Mouse (Mus musculus) urinary bladder, adult 18-20 months (tissue): ENCODE data around the gene Ap2a2.

Experiments used
- DNase-seq, 2 experiments: peaks; one replicate each; pipeline ENCODE4 v3.0.0; 2022; ENCODE audit warnings: low spot score in 2 of 2, mixed read lengths in 2 of 2

The Ap2a2 gene

GRCm38 (mm10) chr7:141561682-141562391 lies at the start of gene Ap2a2:
Ap2a2 (plus strand) TSS chr7:141562173.
- peak; percentile 79 to 85 for DNase-seq

- no peak for DNase-seq
These were observed 44.3 kb upstream of the Ap2a2 start for GRCm38 (mm10) chr7:141517638-141518037.

DNA sequence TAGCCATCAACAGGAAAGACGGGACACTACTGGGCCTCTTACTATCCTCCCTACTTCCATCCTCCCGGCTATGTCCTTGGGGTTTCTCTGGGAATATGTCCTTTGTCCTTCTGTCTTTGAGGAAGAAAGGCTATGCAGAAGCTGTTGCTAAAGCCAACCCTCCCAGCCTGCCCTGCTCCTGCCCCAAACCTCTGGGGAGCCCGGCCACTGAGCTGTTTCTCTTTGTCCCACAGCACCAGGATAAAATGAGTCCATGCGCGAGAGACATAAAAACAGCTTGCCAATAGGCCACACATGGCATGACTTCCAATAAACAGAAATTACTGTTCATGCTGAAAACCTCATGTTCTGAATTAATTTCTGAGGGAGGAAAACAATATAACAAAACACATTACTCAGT lies 43.7 kb upstream of the Ap2a2 start:
- no peak for DNase-seq

DNA sequence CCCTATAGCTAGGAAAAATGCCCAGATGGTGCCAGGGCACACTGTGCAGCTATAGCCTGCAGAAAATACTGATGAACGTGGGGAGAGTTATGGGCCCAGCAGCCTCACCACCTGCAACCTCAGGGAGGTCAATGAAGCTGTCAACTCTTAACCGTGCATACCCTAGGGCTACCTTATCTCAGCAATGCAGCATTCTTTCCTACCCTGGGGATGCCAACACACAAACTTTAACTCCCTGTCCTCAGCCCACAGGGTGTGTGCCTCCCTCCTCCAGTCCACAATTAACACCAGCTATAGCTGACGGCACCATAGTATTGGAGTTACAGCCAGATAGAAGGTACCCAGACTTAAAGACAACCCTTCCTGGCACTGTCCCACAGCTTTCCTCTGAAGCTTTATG lies 43.0 kb upstream of the Ap2a2 start:
- DNase-seq: no peak

DNA sequence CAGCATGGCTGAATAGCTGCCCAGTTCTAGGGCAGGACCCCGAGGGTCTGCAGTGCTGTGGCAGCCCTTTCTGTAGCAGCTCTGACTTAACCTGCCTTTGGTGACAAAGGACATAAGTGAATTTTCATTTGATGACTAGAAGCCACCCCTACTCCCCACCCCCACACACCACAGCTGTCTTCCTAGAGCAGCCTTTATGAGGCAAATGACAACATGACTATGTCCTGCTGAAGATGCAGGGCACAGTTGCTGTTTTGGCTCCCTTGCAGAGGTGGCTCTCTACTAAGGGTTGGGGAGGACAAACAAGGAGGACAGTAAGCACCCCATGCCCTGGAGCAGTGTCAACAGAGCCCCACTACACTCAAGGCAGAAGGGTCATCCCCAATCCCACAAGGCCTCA lies 42.2 kb upstream of the Ap2a2 start:
- no peak for DNase-seq

GRCm38 (mm10) chr7:141523007-141523406 lies 39.0 kb upstream of the Ap2a2 start:
- DNase-seq: no peak

- DNase-seq: no peak
These were observed 37.7 kb upstream of the Ap2a2 start for GRCm38 (mm10) chr7:141524271-141524670.

DNA sequence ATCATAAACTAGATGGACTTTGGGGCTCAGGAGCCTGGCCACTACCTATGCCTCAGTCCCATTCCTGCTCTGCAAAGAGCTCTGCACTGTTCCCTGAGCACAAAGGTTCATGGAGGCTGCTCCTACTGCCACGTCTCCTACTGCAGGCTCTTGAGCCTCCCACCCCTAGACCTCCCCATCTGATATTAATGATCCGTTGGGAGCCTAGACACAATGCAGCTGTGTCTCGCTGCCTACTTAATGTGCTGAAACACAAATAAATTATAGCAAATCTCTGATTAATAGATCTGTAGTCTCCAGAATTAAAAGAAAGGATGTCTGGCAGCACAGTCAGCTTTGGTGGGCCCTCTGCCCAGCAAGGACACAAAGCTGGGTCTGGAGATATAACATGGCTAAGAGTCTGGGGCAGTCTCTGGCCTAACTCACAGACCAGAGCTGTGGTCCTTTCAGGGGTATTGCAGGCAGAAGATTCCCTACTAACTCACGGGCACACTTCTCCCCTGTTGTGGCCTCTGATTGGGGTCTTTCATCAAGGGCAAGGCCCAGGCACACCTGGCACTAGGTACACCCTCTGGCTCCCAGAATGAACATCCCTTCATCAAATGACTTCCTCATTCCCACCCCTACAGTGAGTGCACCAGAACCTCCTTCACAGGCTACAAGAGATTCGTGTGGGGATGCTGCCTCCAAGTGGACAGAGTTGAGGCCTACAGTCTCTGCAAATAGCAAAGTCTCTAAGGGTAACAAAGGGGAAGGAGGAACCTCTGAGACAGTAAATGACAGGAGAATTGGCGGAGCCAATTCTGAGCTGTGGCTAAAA lies 37.0 kb upstream of the Ap2a2 start:
- DNase-seq: peak; percentile 40 to 62

- DNase-seq: no peak
These were observed 36.4 kb upstream of the Ap2a2 start for GRCm38 (mm10) chr7:141525580-141525925.

GRCm38 (mm10) chr7:141535570-141535969 lies 26.4 kb upstream of the Ap2a2 start:
- DNase-seq: no peak

DNA sequence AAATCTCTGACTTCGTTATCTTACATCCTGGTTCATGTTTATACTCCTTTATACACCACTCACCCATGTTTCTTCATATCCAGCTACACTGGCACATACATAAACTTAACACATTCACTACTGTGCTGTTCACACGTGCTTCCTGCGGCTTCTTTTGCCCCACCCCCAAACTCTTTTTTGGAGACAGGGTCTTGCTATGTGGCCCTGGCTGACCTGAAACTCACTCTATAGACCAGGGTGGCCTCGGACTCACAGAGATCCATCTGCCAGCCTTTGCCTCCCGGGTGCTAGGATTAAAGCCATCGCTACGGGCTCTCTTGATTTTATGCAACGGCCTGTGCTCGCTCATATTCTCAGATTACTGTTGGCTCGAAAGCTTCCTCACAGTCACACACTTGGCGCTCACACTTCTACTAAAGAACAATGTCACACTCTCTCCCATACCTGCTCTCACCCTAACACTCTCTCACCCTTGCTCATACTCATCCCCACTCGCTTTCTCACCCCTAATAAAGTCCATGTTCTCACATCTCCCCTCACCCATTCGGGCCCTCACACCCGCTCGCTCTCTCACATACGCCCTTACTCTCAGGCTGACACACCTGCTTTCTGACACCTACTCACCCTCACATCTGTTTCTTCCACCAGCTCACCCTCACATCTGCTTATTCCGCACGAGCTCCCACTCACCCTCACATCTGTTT lies 23.0 kb upstream of the Ap2a2 start:
- DNase-seq: no peak

DNA sequence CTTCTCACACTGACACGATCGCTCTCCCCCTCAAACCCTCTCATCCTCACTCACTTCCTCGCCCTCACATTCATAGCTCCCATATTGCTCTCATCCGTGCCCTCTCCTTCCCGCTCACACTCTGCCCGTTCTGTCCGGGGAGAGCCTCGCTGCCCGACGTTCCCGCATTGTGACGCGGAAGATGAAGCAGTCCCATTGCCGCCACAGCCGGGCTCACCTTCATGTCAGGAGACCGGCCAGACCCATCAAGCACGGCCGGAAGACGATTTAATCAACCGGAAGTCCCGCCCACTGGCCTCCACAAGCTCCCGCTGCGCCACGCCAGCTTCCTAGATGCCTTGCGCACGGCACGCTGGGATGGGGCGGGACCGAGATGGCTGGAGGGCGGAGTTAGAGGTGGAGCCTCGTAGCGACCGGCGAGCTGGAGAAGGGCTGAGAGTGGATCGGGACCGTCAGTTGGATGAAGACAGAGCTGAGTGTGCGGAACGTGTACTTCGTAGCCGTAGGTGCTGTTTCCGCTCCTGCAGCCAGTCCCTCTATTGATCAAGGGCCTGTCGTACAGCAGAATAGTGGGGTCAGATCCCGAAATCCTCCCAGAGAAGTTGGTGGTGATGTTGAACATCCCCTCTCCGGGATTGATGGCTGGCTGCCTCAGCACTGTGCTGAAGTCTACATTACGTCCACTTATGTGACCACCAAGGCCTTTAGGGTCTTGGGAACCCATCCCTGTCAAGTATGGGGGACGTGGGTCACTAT lies 22.2 kb upstream of the Ap2a2 start, which contains the start of gene Chid1:
Gene Chid1 (minus strand): TSS at position 302 of the 756 bp plus-strand sequence.
- peak; percentile 98 to 99 for DNase-seq

DNA sequence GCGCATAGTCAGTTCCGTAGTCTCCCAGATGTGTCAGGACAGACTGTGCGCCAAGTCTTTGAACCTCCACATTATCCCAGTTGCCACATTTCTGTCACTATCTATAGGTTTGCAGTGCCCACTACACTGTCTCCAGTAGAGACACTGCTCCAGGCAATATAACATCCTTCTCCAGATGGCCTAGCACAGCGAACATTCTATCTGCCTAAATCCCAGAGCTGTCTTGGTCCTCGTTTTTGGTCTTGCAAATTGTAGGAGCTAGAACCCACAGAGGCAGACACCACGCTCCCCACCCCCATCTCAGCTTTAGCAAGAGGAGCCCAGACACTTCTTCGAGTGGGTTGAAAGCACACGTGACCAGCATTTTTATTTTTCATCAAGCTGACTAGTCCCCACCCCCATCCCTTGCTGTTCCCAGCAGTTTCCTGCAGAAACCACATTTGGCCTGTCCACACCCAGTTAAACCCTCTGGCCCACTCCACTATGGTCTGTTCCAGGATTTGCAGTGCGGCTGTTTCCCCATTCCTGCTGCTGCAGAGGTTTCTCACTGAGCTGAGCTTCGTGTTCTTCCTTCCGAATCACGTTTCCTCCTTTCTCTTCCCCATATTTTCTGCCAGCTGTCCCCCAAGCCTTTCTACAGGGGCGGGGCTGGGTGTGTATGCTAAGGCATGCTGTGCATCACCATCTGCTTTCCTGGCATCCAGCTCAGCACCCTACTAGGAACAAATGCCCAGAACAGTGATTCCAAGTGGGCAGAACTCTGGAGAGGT lies 21.5 kb upstream of the Ap2a2 start:
- peak in 1 of 2 experiments; percentile 68 for DNase-seq

DNA sequence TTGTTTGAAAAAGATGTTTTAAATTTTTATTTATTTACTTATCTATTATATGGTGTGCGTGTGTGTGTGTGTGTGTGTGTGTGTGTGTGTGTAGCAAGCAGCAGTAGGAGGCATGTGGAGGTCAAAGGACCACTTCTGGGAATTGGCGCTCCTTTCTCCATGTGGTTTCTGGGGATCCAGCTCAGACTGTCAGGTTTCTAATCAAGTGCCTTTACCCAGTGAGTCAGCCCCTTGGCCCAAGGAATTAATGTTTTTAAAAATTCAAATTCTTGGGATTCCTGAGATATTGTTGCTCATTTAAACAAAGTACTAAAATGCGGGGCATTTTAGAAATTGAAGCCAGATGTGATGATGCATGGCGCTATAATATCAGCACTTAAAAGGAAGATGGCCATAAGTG lies 20.3 kb upstream of the Ap2a2 start:
- no peak for DNase-seq

GRCm38 (mm10) chr7:141542588-141542987 lies 19.4 kb upstream of the Ap2a2 start:
- no peak for DNase-seq

GRCm38 (mm10) chr7:141544654-141545053 lies 17.3 kb upstream of the Ap2a2 start:
- DNase-seq: no peak

GRCm38 (mm10) chr7:141549432-141550061 lies 12.4 kb upstream of the Ap2a2 start:
- DNase-seq: no peak

- no peak for DNase-seq
These were observed 11.5 kb upstream of the Ap2a2 start for GRCm38 (mm10) chr7:141550464-141550863.

- DNase-seq: no peak
These were observed 3.6 kb upstream of the Ap2a2 start for GRCm38 (mm10) chr7:141558329-141558776.

- no peak for DNase-seq
These were observed 3.0 kb upstream of the Ap2a2 start for GRCm38 (mm10) chr7:141558946-141559345.
